Mouse (Mus musculus) embryonic fibroblast, embryonic 13.5 days (primary cell): ENCODE measurements around the gene Celf2.

Experiments used
- CTCF ChIP-seq: IDR thresholded peaks from 2 replicates; pipeline ENCODE4 v1.5.1; 2011; ENCODE audit warnings: mild to moderate bottlenecking, control low read depth, low read length, moderate library complexity, borderline replicate concordance; ENCODE audit not compliant: insufficient read depth
- POLR2A ChIP-seq: IDR thresholded peaks from 2 replicates; pipeline ENCODE4 v1.6.1; 2011; ENCODE audit warnings: low read depth, mild to moderate bottlenecking, control low read depth, low read length, moderate library complexity

- TF ChIP-seq POLR2A, result no peak
- no peak for TF ChIP-seq CTCF
Measured at GRCm38 (mm10) chr2:6559581-6559980, 949.8 kb downstream of the Celf2 start.
